Mouse (Mus musculus): ENCODE results near the gene Grhpr.
"Not testable (repeated sequence)": the region's sequence is repeated elsewhere in the genome, so short reads cannot be mapped to it uniquely, and the experiment has no call there.

Grhpr gene

DNA sequence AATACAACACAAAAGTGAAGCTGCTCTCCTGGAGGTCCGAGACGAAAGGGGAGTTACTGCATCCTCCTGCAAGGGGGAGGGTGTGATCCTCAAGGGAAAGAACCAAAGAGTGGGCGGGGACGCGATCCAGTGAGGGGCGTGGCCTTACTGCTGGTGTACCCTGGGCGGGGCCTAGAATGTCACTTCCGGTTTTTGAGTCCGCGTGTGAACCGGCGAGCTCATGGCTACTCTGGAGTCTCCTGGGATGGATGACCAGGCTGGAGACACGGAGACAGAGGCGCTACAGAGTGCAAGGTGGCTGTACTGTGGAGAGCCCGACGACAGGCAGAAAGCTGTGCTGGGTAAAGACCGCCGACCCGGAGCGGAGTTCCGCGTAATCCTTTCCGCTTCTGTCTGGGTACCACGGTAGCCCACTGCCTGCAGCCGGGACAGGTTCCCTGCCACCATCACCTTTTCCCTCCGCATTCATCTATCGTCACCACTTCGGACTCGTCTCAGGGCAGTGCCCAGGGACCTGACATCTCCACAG lies 37.3 kb downstream of the Grhpr start, which contains the start of gene Polr1e:
Gene Polr1e, plus strand, starts transcription at position 132 of the 529 bp plus-strand sequence.
- peak; percentile 96 for DNase-seq

DNA sequence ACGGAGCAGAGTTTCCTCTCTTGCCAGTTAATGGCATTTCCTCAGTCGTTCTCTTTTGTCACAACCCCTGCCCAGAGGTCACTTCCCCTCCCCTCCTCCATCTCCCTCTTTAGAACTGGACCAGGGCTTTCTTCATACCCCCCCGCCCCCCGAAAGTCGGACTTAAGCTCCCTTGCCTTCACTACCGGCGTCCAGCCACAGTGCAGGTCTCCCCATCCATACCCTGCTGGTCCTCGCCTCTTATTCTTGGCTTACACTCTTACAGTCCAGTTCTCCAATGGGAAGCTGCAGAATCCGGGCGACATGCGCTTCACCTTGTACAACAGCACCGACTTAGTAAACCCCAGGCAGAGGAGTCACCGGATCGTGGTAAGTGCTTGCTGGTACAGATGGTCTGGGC lies 37.8 kb downstream of the Grhpr start:
- DNase-seq, result peak; percentile 19

GRCm38 (mm10) chr4:45026459-45026858 lies 45.3 kb downstream of the Grhpr start:
- DNase-seq, result no peak

DNA sequence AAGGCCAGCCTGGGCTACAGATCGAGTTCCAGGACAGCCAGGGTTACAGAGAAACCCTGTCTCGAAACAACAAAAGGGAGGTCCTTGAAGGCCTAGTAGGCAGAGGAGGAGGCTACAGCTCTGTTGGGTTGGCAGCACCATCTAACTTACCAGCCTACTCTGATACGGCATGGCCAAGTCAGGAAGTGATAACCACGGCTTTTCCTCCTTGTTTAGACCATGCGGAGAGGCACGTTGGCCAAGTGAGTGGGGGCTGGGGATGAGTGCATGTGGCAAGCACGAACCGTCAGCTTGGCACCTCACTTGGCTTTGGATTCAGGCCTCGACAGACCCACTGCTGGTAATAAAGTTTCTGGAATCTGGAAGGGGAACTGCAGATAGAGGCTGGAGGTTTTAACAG lies 51.4 kb downstream of the Grhpr start:
- DNase-seq, result no peak

GRCm38 (mm10) chr4:45034693-45035628 lies 53.8 kb downstream of the Grhpr start:
- DNase-seq, result no peak

- no peak for DNase-seq
Observed at GRCm38 (mm10) chr4:45036048-45036447, 54.9 kb downstream of the Grhpr start.

- no peak for DNase-seq
Observed at GRCm38 (mm10) chr4:45036571-45036970, 55.4 kb downstream of the Grhpr start.

- no peak for DNase-seq
Observed at GRCm38 (mm10) chr4:45037455-45038410, 56.5 kb downstream of the Grhpr start.

DNA sequence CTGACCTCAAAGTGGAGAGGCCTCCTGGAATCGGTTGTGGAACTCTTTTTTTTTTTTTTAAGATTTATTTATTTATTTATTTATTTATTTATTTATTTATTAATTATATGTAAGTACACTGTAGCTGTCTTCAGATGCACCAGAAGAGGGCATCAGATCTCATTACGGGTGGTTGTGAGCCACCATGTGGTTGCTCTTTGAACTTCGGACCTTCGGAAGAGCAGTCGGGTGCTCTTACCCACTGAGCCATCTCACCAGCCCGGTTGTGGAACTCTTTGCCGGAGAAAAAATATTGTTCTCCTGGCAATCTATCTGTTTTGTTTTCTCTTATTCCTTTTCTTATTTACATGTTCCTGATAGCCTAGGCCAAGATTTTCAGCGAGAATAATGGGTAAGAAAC lies 57.7 kb downstream of the Grhpr start:
- DNase-seq, result not testable (repeated sequence)

- not testable (repeated sequence) for DNase-seq
Observed at GRCm38 (mm10) chr4:45039546-45039945, 58.4 kb downstream of the Grhpr start.

Measured in thymus, postnatal 4 days (tissue).